Mouse (Mus musculus) Patski (cell line): ENCODE measurements at regions not wholly inside any gene's neighbourhood (a gene's known extent, or its start where the extent isn't known, plus 50 kb on each side); places are given as distances from the start of the nearest gene placed in this dataset.

Experiments
- ATAC-seq: fragments of 100-300 bp; one replicate; pipeline ENCODE4 v1.8.0; 2021
- CTCF ChIA-PET: fragments of 350-600 bp; sonication (Branson Sonifier 250); formaldehyde crosslinking; loops from one replicate; lab custom pipeline; 2022; ENCODE audit warnings: inconsistent platforms; lab: Charles Lee
- POLR2A ChIA-PET: fragments of 350-600 bp; sonication (Branson Sonifier 250); formaldehyde crosslinking; loops from one replicate; lab custom pipeline; 2022; ENCODE audit warnings: antibody characterized with exemption, inconsistent platforms; lab: Charles Lee
- DNase-seq: peaks from one replicate; pipeline ENCODE4 v3.0.0-alpha.2; 2011; ENCODE audit warnings: low read depth, low spot score
- H3K27me3 ChIP-seq: fragments of 371-371 bp; one replicate; pipeline ENCODE4 v1.5.1; 2021
- CTCF ChIP-seq: fragments of 100-300 bp; IDR thresholded peaks from one replicate; pipeline ENCODE4 v1.5.1; 2021
- in situ Hi-C: fragments of 300-500 bp; cut with MboI; formaldehyde crosslinking; loops from 3 replicates; pipeline ENCODE4 v1.11.1; 2018; ENCODE audit warnings: low pct_unique_long_range_greater_than_20kb, mixed read lengths

DNA sequence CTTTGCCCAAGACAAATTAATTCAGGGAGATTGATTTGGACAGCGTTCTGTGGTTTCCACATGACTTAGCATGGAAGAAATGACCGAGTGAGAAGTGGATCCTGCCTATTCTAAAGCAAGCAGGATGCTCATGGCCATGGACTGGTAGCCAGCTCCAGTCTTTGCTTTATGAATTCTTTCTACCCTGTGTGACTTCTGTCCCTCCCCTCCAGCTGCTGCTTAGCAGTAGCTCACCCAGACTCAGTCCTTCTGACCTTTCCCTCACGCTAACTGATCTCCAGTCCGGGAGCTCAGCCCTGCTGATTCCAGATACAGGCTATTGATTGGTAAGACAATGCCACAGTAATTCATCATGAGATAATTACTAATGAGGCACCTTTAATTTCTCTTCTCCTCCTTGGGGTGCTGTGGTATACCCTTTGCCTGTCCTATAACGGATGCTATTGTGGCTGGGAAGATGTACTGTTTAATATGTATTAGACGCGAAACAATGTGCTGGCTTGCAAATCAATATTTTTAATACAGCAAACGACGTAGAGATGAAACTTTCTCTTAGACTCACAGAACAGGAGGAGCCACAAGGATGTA lies 86.8 kb upstream of the Rxfp2 start:
- in situ Hi-C loops = no loop called here
- CTCF ChIA-PET = interaction anchor here (1.1 to 1.5 kb wide), 3 partner anchors 10 to 23 kb away, joined by 3 to 4 read pairs (median 4); no protein-coding TSS in a partner anchor
- POLR2A ChIA-PET = no interaction called here
- H3K27me3 ChIP-seq = peaks cover 13% of the 10 kb centered on the region
- ATAC-seq (no peak), DNase-seq (peak; percentile 25)
- TF ChIP-seq CTCF = no peak

DNA sequence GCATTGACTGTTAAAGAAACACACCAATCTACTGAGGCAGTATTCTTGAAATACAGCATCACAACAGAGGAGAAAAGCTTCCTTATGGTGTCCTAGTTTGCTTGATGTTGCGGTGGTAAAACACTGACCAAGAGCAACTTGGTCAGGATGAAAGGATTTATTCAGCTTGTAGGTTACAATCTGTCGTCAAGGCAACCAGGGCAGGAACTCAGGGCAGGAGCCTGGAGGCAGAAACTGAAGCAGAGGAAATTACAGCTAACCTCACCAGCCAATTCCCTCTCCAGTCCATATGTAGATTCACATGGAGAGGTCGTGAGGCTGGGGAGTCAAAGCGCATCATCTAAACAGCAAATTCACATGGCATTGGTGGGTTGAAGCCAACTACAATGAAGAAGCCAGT lies 86.3 kb upstream of the Rxfp2 start:
- ChIA-PET POLR2A (no interaction called here), CTCF (interaction anchor here (1.4 to 1.5 kb wide), 2 partner anchors 14 to 22 kb away, joined by 3 to 4 read pairs; no protein-coding TSS in a partner anchor)
- ATAC-seq = no peak
- DNase-seq = no peak
- in situ Hi-C loops = no loop called here
- TF ChIP-seq CTCF = no peak
- H3K27me3 ChIP-seq = peaks cover 13% of the 10 kb centered on the region

DNA sequence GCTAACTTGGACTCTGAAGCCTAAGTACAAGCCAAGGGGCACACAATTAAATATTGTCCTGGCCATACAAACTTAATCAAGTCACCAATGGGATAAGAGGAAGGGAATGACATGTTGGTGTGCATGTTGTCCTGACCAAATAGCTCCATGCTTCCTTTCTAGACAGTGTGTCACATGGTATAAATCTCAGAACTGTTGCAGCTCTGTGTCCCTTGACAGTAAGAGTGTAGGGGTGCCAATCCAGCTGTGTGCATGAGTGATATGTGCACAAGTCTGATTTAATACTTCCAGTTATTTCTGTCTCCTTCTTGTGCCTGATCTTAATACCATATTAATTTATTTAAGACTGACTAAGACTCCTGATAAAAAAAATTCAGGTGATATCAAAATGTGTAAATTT lies 72.8 kb upstream of the Rxfp2 start:
- DNase-seq = no peak
- ATAC-seq = no peak
- no peak for TF ChIP-seq CTCF
- in situ Hi-C loops = no loop called here
- peaks cover 15% of the 10 kb centered on the region for H3K27me3 ChIP-seq
- ChIA-PET POLR2A (no interaction called here), CTCF (interaction anchor here (1.6 kb wide), 1 partner anchor 14 kb away, joined by 4 read pairs; no protein-coding TSS in a partner anchor)

DNA sequence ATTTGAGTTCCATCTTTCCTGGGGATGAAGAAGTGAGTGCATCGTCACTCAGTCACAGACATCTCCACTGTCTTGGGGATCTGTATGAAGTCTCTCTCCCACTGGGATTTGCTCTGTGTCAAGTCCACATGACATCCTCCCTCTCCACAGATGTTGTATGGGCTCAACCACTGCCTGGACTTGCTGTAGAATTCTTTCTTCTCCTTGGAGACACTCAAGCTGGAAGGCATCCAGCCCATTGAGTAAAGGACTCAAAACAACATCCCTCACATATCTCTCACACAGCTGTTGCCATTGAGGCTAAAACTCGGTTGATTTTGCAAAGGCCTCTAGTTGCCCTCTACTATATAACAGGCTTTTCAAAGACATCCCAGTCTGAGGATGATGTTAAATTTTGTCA lies 71.0 kb upstream of the Rxfp2 start:
- ChIA-PET POLR2A (no interaction called here), CTCF (interaction anchor here (0.6 to 1.6 kb wide), 2 partner anchors 16 to 18 kb away, joined by 3 to 4 read pairs; no protein-coding TSS in a partner anchor)
- no peak for ATAC-seq
- TF ChIP-seq CTCF = no peak
- peaks cover 8% of the 10 kb centered on the region for H3K27me3 ChIP-seq
- in situ Hi-C loops = no loop called here
- DNase-seq = no peak

DNA sequence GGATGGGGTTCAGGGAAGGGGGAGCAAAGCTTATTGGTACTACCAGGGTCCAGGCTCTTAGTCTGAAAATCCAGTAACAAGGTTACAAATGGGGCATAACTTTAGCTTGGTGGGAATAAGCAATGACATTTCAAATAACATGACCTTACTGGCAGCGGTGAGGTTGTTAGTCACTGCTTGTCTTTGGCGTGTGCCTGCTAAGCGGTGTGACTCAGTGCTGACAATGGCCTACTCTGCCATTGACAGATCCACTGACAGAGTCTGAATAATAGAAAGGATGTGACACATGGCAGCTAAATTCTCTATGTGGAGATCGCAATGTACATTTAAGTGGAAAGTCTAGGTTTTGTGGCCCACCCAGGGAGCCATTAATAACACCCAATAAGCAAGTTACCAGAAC lies 61.5 kb upstream of the Rxfp2 start:
- peaks cover 3% of the 10 kb centered on the region for H3K27me3 ChIP-seq
- ChIA-PET POLR2A (no interaction called here), CTCF (no interaction called here)
- DNase-seq = no peak
- in situ Hi-C loops = no loop called here
- no peak for TF ChIP-seq CTCF
- no peak for ATAC-seq

DNA sequence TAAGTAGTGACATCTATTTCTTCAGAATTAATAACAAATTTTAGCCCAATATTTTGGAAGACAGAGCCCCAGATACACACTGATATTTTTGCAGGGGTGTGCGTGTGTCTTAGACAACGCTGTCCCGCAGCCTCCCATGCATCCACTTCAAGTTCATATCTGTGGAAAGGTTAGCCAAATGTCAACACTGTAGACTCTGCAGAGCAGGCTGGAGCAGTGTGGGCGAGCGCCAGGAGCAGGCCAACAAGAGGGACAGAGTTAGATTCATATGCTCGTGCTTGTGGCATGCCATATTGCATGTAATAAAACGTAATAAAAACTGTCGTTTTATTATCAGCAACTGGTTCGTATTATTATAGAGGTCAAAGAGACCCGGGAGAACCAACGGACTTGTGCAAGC lies 57.3 kb upstream of the Rxfp2 start:
- no peak for DNase-seq
- no peak for ATAC-seq
- H3K27me3 ChIP-seq = peaks cover 4% of the 10 kb centered on the region
- TF ChIP-seq CTCF = no peak
- in situ Hi-C loops = no loop called here
- ChIA-PET POLR2A (no interaction called here), CTCF (no interaction called here)

DNA sequence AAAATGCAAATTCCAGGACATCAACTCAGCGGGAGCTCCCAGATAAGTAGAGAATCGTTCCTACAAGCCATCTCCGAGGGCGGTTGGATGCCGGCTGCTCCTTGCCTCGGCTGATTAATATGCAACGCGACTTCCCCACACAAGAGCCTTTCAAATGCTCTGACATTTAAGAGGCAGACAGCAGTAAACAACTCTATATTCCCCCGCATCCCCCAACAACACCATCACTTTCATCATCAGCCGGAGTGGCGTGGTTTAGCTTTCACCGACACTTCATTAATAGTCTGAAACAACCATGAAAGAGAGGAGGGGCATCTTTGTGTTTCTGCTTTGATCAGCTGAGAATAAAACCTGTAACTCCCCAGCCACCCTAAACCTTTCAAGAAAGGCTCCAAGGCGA lies 53.7 kb upstream of the Rxfp2 start:
- in situ Hi-C loops = no loop called here
- POLR2A ChIA-PET = no interaction called here
- DNase-seq = no peak
- ATAC-seq = no peak
- peaks cover 8% of the 10 kb centered on the region for H3K27me3 ChIP-seq
- TF ChIP-seq CTCF = no peak
- CTCF ChIA-PET = interaction anchor here (1.6 to 2.3 kb wide), 2 partner anchors 10 to 18 kb away, joined by 3 to 6 read pairs; no protein-coding TSS in a partner anchor
